Mouse (Mus musculus) bone marrow macrophage, adult 2 months (primary cell): ENCODE measurements around the gene Als2cl. TPM values are rescaled to one million over a fixed set of nuclear protein-coding genes. Genes with fewer than 3 reads are reported as not detected.

ENCODE experiments used
- H3K27ac ChIP-seq: 2 replicates; pipeline ENCODE4 v1.5.1; 2012; ENCODE audit warnings: low read depth, low read length; ENCODE audit not compliant: insufficient read depth
- H3K4me1 ChIP-seq: 2 replicates; pipeline ENCODE4 v1.6.1; 2012; ENCODE audit warnings: low read length; ENCODE audit not compliant: control insufficient read depth, insufficient read depth
- H3K4me3 ChIP-seq: 2 replicates; pipeline ENCODE4 v1.5.1; 2012; ENCODE audit warnings: mild to moderate bottlenecking, low read length, moderate library complexity; ENCODE audit not compliant: insufficient read depth
- CTCF ChIP-seq: IDR thresholded peaks from 2 replicates; pipeline ENCODE4 v1.5.1; 2012; ENCODE audit warnings: low read depth, mild to moderate bottlenecking, low read length, moderate library complexity
- POLR2A ChIP-seq: IDR thresholded peaks from 2 replicates; pipeline ENCODE4 v1.6.1; 2012; ENCODE audit warnings: mild to moderate bottlenecking, low read depth, low read length, borderline replicate concordance
- polyA plus RNA-seq: library from polyadenylated mRNA; stranded (reverse); fragments of >200 nt; gene quantifications from 2 replicates; pipeline ENCODE4 v1.2.4, GENCODE M21; 2012; ENCODE audit not compliant: missing spikeins, insufficient read depth, insufficient read length

Gene Als2cl
- polyA plus RNA-seq, 1 experiment = 12.6 TPM

DNA sequence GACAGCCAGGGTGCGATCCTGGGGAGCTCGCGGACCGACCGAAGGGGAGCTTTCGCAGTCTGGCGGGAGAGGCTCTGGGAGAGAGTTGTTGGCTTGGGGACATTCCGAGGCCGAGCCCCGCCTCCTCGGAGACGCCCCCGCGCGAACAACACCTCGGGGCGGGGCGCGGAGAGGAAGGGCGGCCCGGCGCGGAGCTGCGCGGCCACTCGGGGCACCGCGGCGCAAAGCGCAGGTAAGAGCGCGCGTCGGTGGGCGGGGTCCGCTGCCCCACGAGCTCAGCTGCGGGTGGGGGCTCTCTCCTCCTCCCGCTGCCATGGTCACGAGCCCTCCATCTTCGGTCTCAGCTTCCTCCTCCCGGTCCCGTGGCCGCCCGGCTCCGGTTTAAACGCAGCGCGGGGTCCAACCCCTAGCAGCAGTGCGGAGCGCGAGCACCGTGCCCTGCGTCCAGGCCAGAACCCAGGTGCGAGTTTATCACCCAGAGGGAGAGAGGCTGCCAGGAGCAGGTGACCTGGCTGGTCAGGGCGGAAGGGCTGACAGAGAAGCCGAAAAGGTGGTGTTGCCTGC lies 410 bp downstream of the Als2cl start, which contains the start of gene Tmie:
Gene Tmie (minus strand): TSS at position 116 of the 564 bp plus-strand sequence.
- Histone ChIP-seq H3K4me3 (peak within 1 kb of the TSS; percentile 85), H3K4me1 (peaks cover 29% of the 10 kb centered on the region), H3K27ac (no peak within 1 kb of the TSS)
- TF ChIP-seq POLR2A (no peak), CTCF (no peak)

GRCm38 (mm10) chr9:110880772-110881171 lies 1.1 kb downstream of the Als2cl start:
- H3K4me1 ChIP-seq = peaks cover 29% of the 10 kb centered on the region
- TF ChIP-seq CTCF = no peak
- no peak for TF ChIP-seq POLR2A
- H3K4me3 ChIP-seq = peak overlapping the region; percentile 85
- H3K27ac ChIP-seq = no peak overlapping the region

DNA sequence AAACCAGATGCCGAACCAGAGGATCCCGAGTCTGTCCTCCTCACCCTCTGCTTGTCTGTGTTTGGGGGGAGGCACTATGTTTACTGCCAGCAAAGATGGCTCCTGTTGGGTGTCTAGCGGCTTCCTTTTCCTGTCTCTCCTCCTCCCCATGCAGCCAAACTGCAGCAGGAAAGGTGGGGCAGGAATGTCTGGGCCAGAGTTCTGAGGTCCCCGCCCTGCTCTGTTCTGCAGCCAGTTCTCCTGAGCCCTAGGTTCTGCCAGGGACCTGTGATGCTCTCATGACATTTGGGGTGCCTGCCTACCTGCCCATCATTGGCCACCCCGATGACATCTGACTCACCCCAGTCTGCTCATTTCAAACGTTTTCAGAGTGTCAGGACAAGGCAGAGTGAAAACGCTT lies 2.3 kb downstream of the Als2cl start:
- no peak overlapping the region for H3K27ac ChIP-seq
- TF ChIP-seq POLR2A (no peak), CTCF (no peak)
- H3K4me3 ChIP-seq = no peak overlapping the region
- H3K4me1 ChIP-seq = peaks cover 36% of the 10 kb centered on the region

- TF ChIP-seq CTCF = no peak
- TF ChIP-seq POLR2A = no peak
- peak overlapping the region; percentile 51 for H3K4me3 ChIP-seq
- peak overlapping the region; percentile 95 for H3K27ac ChIP-seq
- peaks cover 30% of the 10 kb centered on the region for H3K4me1 ChIP-seq
These were observed 8.0 kb downstream of the Als2cl start for GRCm38 (mm10) chr9:110887388-110888303.

GRCm38 (mm10) chr9:110888935-110889334 lies 9.3 kb downstream of the Als2cl start:
- no peak overlapping the region for H3K4me3 ChIP-seq
- TF ChIP-seq POLR2A (no peak), CTCF (no peak)
- H3K27ac ChIP-seq = no peak overlapping the region
- peaks cover 31% of the 10 kb centered on the region for H3K4me1 ChIP-seq

DNA sequence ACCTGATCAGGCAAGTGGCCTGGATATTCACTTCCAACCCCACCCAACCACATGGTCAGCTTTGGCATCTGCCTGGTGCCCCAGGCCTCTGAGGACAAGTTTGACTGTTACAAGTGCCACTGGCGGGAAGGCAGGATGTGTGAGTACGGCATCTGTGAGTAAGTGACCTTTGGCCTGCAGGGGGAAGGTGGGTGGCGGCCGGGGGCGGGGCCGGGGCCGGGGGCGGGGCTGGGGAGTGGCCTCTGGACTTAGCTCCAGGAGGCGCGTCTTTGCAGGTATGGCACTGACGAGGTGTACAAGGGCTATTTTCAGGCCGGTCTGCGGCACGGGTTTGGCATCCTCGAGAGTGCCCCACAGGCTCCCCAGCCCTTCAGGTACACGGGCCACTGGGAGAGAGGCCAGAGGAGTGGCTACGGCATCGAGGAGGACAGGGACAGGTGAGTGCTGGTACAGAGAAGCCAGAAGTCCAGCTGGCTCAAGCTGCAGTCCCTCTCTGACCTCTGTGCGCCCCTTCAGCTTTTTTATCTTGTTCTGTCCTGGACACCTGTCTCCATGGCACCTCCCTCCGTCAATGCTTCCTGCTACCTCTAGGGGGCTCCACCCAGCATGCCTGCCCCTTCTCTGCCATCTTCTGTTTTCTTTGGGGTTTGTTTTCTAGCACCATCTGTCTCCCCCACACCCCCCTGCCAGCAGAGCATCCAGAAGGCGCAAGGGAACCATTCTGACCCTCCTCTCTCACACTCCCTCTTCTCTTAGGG lies 10.5 kb downstream of the Als2cl start:
- no peak for TF ChIP-seq POLR2A
- peak; percentile 40; the same call in 1 of the 2 replicates for TF ChIP-seq CTCF
- Histone ChIP-seq H3K27ac (no peak overlapping the region), H3K4me3 (no peak overlapping the region), H3K4me1 (peaks cover 31% of the 10 kb centered on the region)

GRCm38 (mm10) chr9:110891077-110891828 lies 11.6 kb downstream of the Als2cl start:
- Histone ChIP-seq H3K4me1 (peaks cover 30% of the 10 kb centered on the region), H3K27ac (no peak overlapping the region), H3K4me3 (no peak overlapping the region)
- TF ChIP-seq CTCF = no peak
- no peak for TF ChIP-seq POLR2A

DNA sequence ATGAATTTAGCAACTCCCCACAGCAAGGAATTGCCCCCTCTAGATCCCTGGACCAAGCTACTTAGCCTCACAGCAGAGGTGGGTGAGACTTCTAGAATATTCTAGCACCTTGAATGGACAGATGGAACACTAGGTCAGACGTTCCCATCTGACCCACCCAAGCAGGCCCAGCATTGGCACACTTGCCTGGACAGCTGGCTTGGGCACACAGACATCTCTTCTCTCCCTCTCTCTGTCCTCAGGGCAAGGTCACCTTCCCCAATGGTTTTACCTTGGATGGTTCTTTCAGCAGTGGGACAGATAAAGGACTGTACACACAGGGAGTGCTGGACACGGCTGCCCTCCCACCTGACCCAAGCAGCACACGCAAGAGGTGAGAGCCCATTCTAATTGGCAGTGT lies 12.9 kb downstream of the Als2cl start:
- TF ChIP-seq CTCF = no peak
- Histone ChIP-seq H3K4me1 (peaks cover 20% of the 10 kb centered on the region), H3K27ac (no peak overlapping the region), H3K4me3 (no peak overlapping the region)

- peaks cover 13% of the 10 kb centered on the region; the same call in 1 of the 2 replicates for H3K4me1 ChIP-seq
- TF ChIP-seq POLR2A = no peak
- TF ChIP-seq CTCF = no peak
- H3K4me3 ChIP-seq = no peak overlapping the region
- H3K27ac ChIP-seq = no peak overlapping the region
These were observed 13.8 kb downstream of the Als2cl start for GRCm38 (mm10) chr9:110893429-110893828.
